Mouse (Mus musculus): ENCODE data around the gene Gm20388. TPM values are rescaled to one million over a fixed set of nuclear protein-coding genes. Genes with fewer than 3 reads are reported as not detected.
"Not testable (repeated sequence)": the region's sequence is repeated elsewhere in the genome, so short reads cannot be mapped to it uniquely, and the experiment has no call there.

Gene Gm20388
- polyA plus RNA-seq, 1 experiment, result 0.36 TPM

- no peak for TF ChIP-seq GATA1 (IDR thresholded peaks at IDR 0.05; ENCODE audit: low read length)
- TF ChIP-seq TAL1 (IDR thresholded peaks at IDR 0.05; ENCODE audit: low read length), result no peak
- Histone ChIP-seq H3K36me3 (ENCODE audit: control insufficient read depth) (no peaks in the 10 kb centered on the region), H3K4me1 (ENCODE audit: control insufficient read depth) (no peaks in the 10 kb centered on the region), H3K27me3 (ENCODE audit: control insufficient read depth) (peaks cover 5% of the 10 kb centered on the region), H3K9me3 (ENCODE audit: control insufficient read depth, low read length) (no peaks in the 10 kb centered on the region), H3K4me3 (replicated peaks) (no peak overlapping the region)
Observed at GRCm38 (mm10) chr8:121307723-121308122, 1397.1 kb downstream of the Gm20388 start.

DNA sequence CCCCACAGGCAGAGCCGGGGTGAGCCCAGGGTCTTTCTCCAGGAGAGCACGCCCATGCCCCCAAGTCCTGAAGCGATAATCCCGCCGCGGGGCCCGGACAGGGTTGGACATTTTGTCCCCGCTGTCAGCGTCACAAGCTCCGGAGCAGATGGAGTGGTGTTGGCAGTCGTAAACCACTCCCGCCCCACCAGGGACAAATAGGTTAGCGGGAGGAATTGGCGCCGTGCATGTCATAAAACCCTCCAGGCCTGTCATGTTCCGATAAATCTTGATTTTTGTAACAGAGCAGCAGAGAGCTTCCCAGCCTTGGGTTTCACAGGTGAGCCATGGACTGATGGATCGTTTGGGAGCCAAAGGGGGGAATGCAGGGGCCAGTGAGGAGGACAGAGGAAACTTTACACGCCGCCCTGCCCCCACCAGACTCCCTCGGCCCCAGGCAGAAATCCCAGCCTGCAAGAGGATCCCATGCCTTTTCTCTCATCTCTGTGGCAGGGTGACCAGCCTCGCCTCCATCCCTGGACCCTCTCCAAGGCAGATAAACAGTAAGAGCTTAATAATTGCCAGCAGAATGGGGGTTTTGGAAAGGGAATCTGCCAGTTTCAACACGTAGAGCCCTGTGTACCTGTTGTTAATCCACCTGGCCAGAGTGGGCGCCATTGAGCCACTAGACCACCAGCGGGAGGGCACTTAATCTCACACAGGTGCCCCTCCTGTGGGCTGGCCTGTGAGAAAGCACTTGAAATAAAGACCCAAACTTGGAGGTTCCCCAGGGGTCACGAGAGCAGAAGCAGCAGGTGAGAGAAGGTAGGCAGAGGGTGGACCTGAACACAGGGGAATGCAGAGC, 1400.6 kb downstream of the Gm20388 start:
- Histone ChIP-seq H3K4me3 (replicated peaks) (no peak overlapping the region), H3K9me3 (ENCODE audit: control insufficient read depth, low read length) (no peaks in the 10 kb centered on the region), H3K4me1 (ENCODE audit: control insufficient read depth) (no peaks in the 10 kb centered on the region), H3K36me3 (ENCODE audit: control insufficient read depth) (no peaks in the 10 kb centered on the region), H3K27me3 (ENCODE audit: control insufficient read depth) (peaks cover 5% of the 10 kb centered on the region)
- no peak for TF ChIP-seq GATA1 (IDR thresholded peaks at IDR 0.05; ENCODE audit: low read length)
- no peak for TF ChIP-seq TAL1 (IDR thresholded peaks at IDR 0.05; ENCODE audit: low read length)

DNA sequence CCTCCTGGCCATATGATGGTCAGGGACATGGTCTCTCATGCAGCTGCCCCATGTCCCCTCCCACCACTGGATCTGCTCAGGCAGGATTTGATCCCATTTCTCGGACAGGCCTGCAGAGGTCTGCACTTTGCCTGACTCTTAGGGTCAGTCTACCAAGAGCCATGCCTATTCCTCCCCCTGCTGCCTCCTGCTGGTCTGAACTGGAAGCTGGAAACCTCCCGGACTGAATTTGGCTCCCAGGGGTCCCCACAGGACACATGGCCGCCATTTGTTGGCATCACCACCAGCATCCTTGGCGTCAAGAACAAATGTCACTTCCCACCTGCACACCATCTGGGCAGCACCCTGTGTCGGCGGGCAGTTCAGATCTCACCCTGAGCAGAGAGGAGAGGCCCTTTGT, 1402.8 kb downstream of the Gm20388 start:
- Histone ChIP-seq H3K36me3 (ENCODE audit: control insufficient read depth) (no peaks in the 10 kb centered on the region), H3K27me3 (ENCODE audit: control insufficient read depth) (peaks cover 5% of the 10 kb centered on the region), H3K4me1 (ENCODE audit: control insufficient read depth) (no peaks in the 10 kb centered on the region), H3K4me3 (replicated peaks) (no peak overlapping the region), H3K9me3 (ENCODE audit: control insufficient read depth, low read length) (no peaks in the 10 kb centered on the region)
- TF ChIP-seq TAL1 (IDR thresholded peaks at IDR 0.05; ENCODE audit: low read length), result no peak
- no peak for TF ChIP-seq GATA1 (IDR thresholded peaks at IDR 0.05; ENCODE audit: low read length)

DNA sequence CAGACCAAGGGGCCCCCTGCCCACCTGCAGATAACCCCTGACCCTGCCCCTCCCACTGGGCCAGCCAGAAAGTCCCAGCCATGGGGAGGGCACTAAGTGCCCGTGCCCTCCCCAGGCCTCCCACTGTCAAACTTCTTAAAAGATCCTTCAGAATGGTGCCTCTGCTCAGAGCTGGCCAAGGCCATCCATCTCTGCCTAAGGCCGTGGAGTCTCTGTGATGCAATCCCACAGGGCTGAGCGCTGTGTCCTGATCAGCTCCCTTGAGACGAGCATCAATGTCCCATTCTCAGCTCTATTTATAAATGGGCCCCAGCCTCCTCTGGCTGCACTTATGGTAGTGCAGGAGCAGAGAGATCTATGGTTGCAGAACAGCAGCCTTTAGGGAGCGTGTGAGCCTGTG, 1403.4 kb downstream of the Gm20388 start:
- H3K27me3 ChIP-seq (ENCODE audit: control insufficient read depth), result peaks cover 5% of the 10 kb centered on the region
- H3K9me3 ChIP-seq (ENCODE audit: control insufficient read depth, low read length), result no peaks in the 10 kb centered on the region

GRCm38 (mm10) chr8:121315569-121315968, 1404.9 kb downstream of the Gm20388 start:
- Histone ChIP-seq H3K27me3 (ENCODE audit: control insufficient read depth) (no peaks in the 10 kb centered on the region), H3K9me3 (ENCODE audit: control insufficient read depth, low read length) (no peaks in the 10 kb centered on the region), H3K4me3 (replicated peaks) (no peak overlapping the region), H3K36me3 (ENCODE audit: control insufficient read depth) (no peaks in the 10 kb centered on the region), H3K4me1 (ENCODE audit: control insufficient read depth) (no peaks in the 10 kb centered on the region)
- TF ChIP-seq GATA1 (IDR thresholded peaks at IDR 0.05; ENCODE audit: low read length) (no peak), TAL1 (IDR thresholded peaks at IDR 0.05; ENCODE audit: low read length) (no peak)

More for the DNA sequence above, 1403.4 kb downstream of the Gm20388 start:
- no peak overlapping the region for H3K4me3 ChIP-seq (replicated peaks)
- H3K4me1 ChIP-seq (ENCODE audit: control insufficient read depth), result no peaks in the 10 kb centered on the region
- TF ChIP-seq GATA1 (IDR thresholded peaks at IDR 0.05; ENCODE audit: low read length), result no peak
- TF ChIP-seq TAL1 (IDR thresholded peaks at IDR 0.05; ENCODE audit: low read length), result no peak
- no peaks in the 10 kb centered on the region for H3K36me3 ChIP-seq (ENCODE audit: control insufficient read depth)

- TF ChIP-seq TAL1 (IDR thresholded peaks at IDR 0.05; ENCODE audit: low read length) (no peak), GATA1 (IDR thresholded peaks at IDR 0.05; ENCODE audit: low read length) (no peak)
- Histone ChIP-seq H3K9me3 (ENCODE audit: control insufficient read depth, low read length) (no peaks in the 10 kb centered on the region), H3K27me3 (ENCODE audit: control insufficient read depth) (no peaks in the 10 kb centered on the region), H3K4me3 (replicated peaks) (no peak overlapping the region), H3K4me1 (ENCODE audit: control insufficient read depth) (no peaks in the 10 kb centered on the region), H3K36me3 (ENCODE audit: control insufficient read depth) (no peaks in the 10 kb centered on the region)
Observed at GRCm38 (mm10) chr8:121316009-121316408, 1405.4 kb downstream of the Gm20388 start.

GRCm38 (mm10) chr8:121318756-121319155, 1408.1 kb downstream of the Gm20388 start:
- H3K36me3 ChIP-seq (ENCODE audit: control insufficient read depth); H3K27me3 ChIP-seq (ENCODE audit: control insufficient read depth): not testable (repeated sequence)

DNA sequence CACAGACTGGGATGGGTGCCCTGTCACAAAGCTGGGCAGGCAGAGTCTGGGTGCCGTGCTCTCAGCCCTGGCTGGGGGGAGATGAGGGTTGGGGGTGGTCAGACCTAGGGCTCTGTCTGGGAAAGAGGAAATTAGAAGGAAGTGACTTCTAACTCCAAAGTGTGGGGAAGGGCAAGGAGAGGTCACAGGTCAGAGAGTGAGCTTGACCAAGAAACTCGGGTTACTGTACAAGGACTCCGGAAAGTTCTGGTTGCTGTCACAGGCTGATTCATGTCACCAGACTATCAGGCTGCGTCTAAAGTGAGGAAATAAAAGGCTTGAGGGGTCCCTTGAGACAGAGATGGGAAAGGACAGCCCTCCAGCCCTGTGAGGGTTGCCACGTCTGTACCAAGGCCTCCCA, 1408.8 kb downstream of the Gm20388 start:
- Histone ChIP-seq H3K4me1 (ENCODE audit: control insufficient read depth) (no peaks in the 10 kb centered on the region), H3K36me3 (ENCODE audit: control insufficient read depth) (no peaks in the 10 kb centered on the region), H3K4me3 (replicated peaks) (no peak overlapping the region), H3K27me3 (ENCODE audit: control insufficient read depth) (no peaks in the 10 kb centered on the region), H3K9me3 (ENCODE audit: control insufficient read depth, low read length) (no peaks in the 10 kb centered on the region)
- TF ChIP-seq GATA1 (IDR thresholded peaks at IDR 0.05; ENCODE audit: low read length) (no peak), TAL1 (IDR thresholded peaks at IDR 0.05; ENCODE audit: low read length) (no peak)

More at GRCm38 (mm10) chr8:121318756-121319155, 1408.1 kb downstream of the Gm20388 start:
- H3K9me3 ChIP-seq (ENCODE audit: control insufficient read depth, low read length); H3K4me3 ChIP-seq (replicated peaks); H3K4me1 ChIP-seq (ENCODE audit: control insufficient read depth): not testable (repeated sequence)

DNA sequence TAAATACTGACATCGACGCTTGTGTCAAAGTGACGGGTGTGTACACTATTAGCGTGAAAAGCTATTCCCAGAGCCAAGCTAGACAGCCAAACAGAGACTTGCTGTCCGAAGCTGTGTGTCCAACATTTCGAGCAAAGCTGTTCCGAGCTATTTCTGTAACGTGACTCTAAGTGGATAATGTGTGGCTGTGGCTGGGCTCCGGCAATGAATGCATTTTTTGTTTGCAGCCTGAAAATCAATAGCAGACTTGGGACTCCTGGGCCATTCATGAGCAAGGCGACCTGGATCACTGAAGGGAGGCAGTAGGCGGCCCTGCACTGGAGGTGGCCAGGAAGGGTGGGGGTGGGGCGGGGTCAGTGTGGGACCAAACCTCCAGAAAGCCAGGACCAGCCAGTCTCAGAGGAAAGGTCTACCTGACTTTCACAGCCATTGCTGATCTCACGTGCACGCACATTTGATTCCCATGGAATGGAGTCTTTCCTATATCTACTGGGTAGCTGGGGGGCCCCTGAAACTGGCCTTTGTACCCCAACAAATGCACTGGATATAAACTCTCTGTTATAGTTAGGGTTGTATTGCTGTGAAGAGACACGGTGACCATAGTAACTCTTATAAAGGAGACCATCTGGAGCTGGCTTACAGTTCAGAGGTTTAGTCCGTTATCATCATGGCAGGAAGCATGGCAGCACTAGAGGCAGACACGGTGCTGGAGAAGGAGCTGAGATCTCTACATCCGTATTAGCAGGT, 1415.7 kb downstream of the Gm20388 start:
- TF ChIP-seq GATA1 (IDR thresholded peaks at IDR 0.05; ENCODE audit: low read length) (no peak), TAL1 (IDR thresholded peaks at IDR 0.05; ENCODE audit: low read length) (no peak)
- no peaks in the 10 kb centered on the region for H3K27me3 ChIP-seq (ENCODE audit: control insufficient read depth)
- H3K4me3 ChIP-seq (replicated peaks), result no peak overlapping the region
- no peaks in the 10 kb centered on the region for H3K9me3 ChIP-seq (ENCODE audit: control insufficient read depth, low read length)
- H3K36me3 ChIP-seq (ENCODE audit: control insufficient read depth), result no peaks in the 10 kb centered on the region
- H3K4me1 ChIP-seq (ENCODE audit: control insufficient read depth), result no peaks in the 10 kb centered on the region

Measured in erythroblast, embryonic 14.5 days (primary cell).